Mouse (Mus musculus) C2C12 (cell line): ENCODE results near the gene Palm2.

Experiments
- CEBPB ChIP-seq: IDR thresholded peaks from one replicate; pipeline ENCODE4 v1.6.1; 2011; ENCODE audit warnings: low read depth, mild to moderate bottlenecking, control low read depth, moderate library complexity
- CTCF ChIP-seq: IDR thresholded peaks from one replicate; pipeline ENCODE4 v1.5.1; 2011; ENCODE audit not compliant: control insufficient read depth, insufficient read depth, insufficient read length
- MAX ChIP-seq: IDR thresholded peaks from one replicate; pipeline ENCODE4 v1.6.1; 2011; ENCODE audit warnings: mild to moderate bottlenecking, control low read depth
- MYOD1 ChIP-seq: IDR thresholded peaks from one replicate; pipeline ENCODE4 v1.6.1; 2011; ENCODE audit warnings: low read depth; ENCODE audit not compliant: control insufficient read depth, insufficient read length
- MYOG ChIP-seq: IDR thresholded peaks from one replicate; pipeline ENCODE4 v1.6.1; 2011; ENCODE audit not compliant: control insufficient read depth, insufficient read length; ENCODE audit errors: extremely low read depth
- USF1 ChIP-seq: IDR thresholded peaks from one replicate; pipeline ENCODE4 v1.6.1; 2011; ENCODE audit warnings: low read depth, mild to moderate bottlenecking, control low read depth, moderate library complexity

GRCm38 (mm10) chr4:57677916-57678315 lies 243.9 kb downstream of the Palm2 start:
- no peak for TF ChIP-seq CTCF
- TF ChIP-seq USF1: no peak
- TF ChIP-seq CEBPB: no peak
- TF ChIP-seq MYOG: no peak
- TF ChIP-seq MYOD1: no peak
- no peak for TF ChIP-seq MAX
